Mouse (Mus musculus) gastrocnemius, adult 18-20 months (tissue): ENCODE results near the gene Nf2. TPM values are rescaled to one million over a fixed set of nuclear protein-coding genes. Genes with fewer than 3 reads are reported as not detected.
"Not testable (repeated sequence)": the region's sequence is repeated elsewhere in the genome, so short reads cannot be mapped to it uniquely, and the experiment has no call there.

ENCODE experiments used
- DNase-seq: peaks from one replicate; pipeline ENCODE4 v3.0.0; 2021; ENCODE audit warnings: low spot score
- total RNA-seq, 2 experiments: library from RNA; stranded (reverse); gene quantifications; 2 replicates each; pipeline ENCODE4 v1.2.3; 2021

The Nf2 gene
- total RNA-seq, 2 experiments from 2014 or later, result 51.1 to 55.6 TPM

DNA sequence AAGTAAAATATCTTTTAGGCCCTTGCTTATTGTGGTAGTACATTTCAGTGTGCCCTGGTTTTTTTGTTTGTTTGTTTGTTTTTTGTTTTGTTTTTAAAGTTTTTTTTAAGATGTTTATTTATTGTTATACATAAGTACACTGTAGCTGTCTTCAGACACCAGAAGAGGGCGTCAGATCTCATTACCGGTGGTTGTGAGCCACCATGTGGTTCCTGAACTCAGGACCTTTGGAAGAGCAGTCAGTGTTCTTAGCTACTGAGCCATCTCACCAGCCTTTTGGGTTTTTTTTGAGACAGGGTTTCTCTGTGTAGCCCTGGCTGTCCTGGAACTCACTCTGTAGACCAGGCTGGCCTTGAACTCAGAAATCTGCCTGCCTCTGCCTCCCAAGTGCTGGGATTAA is 46.9 kb downstream of the Nf2 start:
- DNase-seq, result not testable (repeated sequence)

DNA sequence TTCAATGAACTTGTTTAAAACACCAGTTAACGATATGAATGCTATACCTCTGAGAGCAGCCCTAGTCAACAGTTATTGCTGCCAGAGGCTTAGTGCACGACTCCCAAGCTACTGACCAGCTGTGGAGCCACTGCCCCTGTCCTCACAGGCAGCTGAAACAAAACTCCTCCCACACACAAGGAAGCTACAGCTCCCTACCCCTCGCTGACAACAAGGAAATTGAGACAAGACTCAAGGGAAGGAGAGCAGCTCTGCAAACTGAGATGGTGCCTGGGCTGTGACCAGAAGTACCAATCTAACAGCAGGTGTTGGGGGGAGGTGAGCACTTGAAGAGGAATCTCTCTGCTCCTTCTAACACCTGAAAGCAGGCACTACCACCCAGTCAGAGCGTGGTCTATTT is 48.7 kb downstream of the Nf2 start:
- DNase-seq, result peak; percentile 36

DNA sequence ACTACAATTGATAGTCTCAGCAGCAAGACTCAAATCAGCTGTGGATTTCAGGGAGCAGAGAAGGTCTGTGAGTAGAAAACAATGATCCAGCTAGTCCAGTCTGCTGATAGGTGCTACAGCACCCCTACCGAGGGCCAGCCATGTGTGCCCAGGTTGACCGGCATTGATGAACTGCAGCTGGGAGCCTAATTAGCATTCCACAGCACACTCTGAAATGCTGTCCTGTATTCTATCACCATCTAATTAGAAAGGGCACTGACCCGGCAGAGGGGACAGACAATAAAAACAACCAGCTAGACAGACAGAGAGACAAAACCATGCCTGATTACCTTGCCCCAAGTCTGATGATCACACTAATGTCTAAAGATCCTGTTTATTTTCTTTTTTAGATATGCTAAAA is 56.3 kb downstream of the Nf2 start:
- DNase-seq, result no peak

DNA sequence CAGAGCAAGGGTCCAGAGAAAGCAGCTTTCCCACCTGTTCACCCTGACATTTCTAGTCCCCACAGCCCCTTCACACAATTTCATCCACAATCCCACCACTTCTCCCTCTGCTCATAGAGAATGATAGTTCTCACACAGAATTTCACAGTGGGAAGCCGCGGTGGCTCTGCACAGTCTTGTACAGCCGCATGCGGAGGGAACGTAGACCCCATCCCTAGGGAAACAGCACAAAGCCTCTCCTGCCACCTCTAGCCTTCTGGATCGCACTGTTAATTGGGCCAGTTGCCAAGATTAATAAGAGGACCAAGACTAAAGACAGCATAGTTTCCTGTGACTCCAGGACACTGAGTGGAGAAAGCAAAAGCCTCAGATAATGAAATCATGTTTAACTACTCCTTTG is 57.8 kb downstream of the Nf2 start:
- DNase-seq, result no peak

- DNase-seq, result no peak
Observed at GRCm38 (mm10) chr11:4789691-4790090, 59.6 kb downstream of the Nf2 start.

- peak; percentile 32 for DNase-seq
Observed at GRCm38 (mm10) chr11:4784629-4785142, 64.7 kb downstream of the Nf2 start.

DNA sequence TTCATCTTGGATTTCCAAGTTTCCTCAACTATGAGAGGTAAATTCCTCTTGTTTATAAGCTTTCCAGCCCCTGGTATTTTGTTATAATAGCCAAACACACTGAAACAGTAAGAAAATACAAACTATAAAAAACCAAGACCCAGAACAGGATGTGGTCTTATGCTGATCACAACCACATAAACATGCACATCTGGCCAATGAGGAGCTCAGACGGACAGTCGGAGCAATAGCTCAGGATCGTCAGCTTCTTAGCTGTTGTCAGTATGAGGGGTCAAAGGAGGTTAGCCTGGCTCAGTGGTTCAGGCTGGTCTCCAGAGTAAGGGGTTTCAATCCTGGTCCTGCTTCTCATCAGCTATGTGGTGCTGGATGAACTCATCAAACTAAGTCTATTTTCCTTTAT is 66.2 kb downstream of the Nf2 start:
- DNase-seq, result no peak

DNA sequence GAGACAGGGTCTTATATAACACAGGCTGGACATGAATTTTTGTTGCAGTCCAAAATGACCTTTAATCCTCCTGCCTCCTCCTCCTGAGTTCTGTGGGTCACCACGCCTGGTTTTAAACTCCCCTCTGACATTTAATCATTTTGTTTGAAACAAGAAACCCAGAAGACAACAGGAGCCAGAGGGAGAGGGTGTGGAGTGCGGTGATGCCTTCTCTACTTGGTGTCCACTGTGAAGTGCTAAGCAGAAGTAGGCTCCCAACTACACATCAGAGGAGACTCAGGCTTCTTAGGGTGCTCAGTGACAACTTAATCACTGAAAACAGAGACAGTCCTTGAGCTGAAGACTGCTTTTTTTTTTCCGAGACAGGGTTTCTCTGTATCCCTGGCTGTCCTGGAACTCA is 68.4 kb downstream of the Nf2 start:
- DNase-seq, result no peak

DNA sequence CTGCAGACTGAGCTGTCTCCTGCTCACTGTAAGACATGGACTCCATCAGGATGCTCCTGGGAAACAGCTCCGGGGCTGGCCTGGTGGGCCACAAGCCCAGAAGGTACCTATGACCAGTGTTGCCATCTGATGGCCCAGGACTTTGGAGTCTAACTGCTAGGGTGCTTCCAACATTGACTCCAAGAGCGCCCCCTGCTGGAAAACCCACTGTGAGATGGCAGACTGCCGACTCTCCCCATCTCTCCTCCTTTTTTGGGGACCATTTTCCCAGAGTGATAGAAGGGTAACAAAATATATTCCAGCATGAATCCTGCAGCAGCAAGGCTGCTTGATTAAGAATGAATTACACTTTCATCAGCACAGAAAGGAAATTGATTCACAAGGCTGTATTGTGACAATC is 76.4 kb downstream of the Nf2 start:
- DNase-seq, result peak; percentile 25

DNA sequence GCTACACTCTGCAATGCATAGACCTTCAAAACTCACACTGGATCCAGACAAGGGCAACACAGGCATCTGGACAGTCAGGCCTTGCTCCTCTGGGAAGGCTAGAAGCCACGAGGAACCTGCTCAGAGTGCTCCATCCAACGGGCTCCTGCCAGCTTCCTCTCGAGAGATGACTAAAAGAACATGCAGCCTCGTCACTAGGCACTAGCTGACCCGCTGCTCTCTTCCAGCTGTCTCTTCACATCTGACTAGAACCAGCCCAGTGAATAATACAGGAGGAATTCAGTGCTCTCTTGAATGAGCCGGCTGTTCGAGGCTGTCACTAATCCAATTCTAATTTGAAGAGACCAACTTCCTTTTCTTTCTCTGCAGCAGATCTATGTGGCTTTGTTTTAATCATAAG is 77.6 kb downstream of the Nf2 start:
- DNase-seq, result peak; percentile 16

GRCm38 (mm10) chr11:4769881-4770280 is 79.5 kb downstream of the Nf2 start:
- DNase-seq, result peak; percentile 53

- no peak for DNase-seq
Observed at GRCm38 (mm10) chr11:4769293-4769692, 80.0 kb downstream of the Nf2 start.

- DNase-seq, result peak; percentile 36
Observed at GRCm38 (mm10) chr11:4768399-4768798, 80.9 kb downstream of the Nf2 start.

DNA sequence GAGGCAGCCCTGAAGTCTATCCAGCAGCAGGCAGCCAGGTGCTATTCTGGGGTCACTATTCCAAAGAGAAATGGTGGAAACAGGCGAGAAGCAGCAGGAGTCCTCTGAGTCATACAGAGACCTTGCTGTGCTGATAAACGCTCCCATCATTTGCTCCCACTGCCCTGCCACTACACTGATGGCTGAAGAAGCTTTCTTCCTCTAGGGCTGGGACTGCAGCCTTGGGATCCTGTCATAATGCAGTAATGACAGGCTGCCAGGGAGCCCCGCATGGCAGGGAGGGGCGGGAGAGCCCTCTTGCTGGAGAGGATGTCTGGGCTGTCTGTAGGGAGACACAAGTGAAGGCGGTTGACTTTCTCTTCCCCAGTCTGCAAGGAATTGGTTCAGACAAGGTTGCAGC is 84.9 kb downstream of the Nf2 start:
- DNase-seq, result no peak

DNA sequence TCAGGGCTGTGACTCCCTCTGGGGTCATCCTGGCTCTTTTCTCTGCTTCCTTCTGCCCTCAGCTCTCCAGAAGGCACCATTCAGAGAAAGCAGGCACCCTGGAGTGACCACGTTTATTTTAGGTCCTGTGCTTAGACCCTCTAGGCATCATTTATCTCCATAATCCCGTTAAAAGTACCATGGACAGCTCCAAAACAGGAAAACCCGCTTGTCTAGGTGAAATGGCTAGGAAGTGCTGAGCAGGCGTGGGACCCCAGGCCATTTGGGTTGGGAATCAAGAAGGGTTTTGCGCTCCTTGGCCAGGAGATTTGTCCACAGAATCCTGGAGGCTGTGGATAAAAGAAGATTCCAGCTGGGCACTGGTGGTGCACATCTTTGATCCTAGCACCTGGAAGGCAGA is 85.7 kb downstream of the Nf2 start:
- DNase-seq, result no peak

- no peak for DNase-seq
Observed at GRCm38 (mm10) chr11:4762511-4762910, 86.8 kb downstream of the Nf2 start.

DNA sequence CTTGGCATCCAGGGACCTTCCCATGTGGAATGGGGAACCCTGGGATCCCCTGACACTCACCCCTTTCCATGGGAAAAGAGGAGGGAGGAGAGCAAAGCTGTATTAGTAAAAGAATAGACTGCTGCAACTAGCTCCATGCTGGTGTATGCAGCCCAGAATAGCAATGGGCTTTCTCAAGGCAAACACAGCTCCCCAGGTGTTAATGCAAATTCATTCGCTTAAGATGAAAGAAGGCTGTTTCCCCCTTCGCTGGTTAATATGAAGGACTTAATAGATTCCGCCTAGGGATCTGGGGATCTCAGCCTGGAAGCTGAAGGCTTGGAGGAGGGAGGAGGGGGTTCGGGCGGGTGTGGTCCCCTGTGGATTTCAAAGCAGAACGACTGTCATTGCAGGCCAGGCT is 87.3 kb downstream of the Nf2 start:
- no peak for DNase-seq

- no peak for DNase-seq
Observed at GRCm38 (mm10) chr11:4760438-4760837, 88.9 kb downstream of the Nf2 start.

GRCm38 (mm10) chr11:4757789-4758158 is 91.6 kb downstream of the Nf2 start:
- DNase-seq, result no peak

- no peak for DNase-seq
Observed at GRCm38 (mm10) chr11:4756984-4757788, 92.2 kb downstream of the Nf2 start.

- DNase-seq, result no peak
Observed at GRCm38 (mm10) chr11:4756460-4756859, 92.9 kb downstream of the Nf2 start.

- DNase-seq, result no peak
Observed at GRCm38 (mm10) chr11:4754867-4755266, 94.5 kb downstream of the Nf2 start.

- DNase-seq, result no peak
Observed at GRCm38 (mm10) chr11:4754036-4754435, 95.3 kb downstream of the Nf2 start.

GRCm38 (mm10) chr11:4752836-4753235 is 96.5 kb downstream of the Nf2 start:
- DNase-seq, result no peak
